Mouse (Mus musculus): ENCODE measurements around the gene Ide. TPM values are rescaled to one million over a fixed set of nuclear protein-coding genes. Genes with fewer than 3 reads are reported as not detected.

Ide gene
- polyA plus RNA-seq, 1 experiment, result 13.4 TPM

- no peak overlapping the region for H3ac ChIP-seq (ENCODE audit: control insufficient read depth, insufficient read length, low read depth)
- no peak overlapping the region for H3K4me3 ChIP-seq (ENCODE audit: insufficient read depth, poor library complexity, severe bottlenecking)
Observed at GRCm38 (mm10) chr19:37335392-37335791, 2.3 kb downstream of the Ide start.

GRCm38 (mm10) chr19:37333357-37333756 is 4.3 kb downstream of the Ide start:
- Histone ChIP-seq H3K36me3 (ENCODE audit: control insufficient read depth, insufficient read depth) (peaks cover 27% of the 10 kb centered on the region), H3ac (ENCODE audit: control insufficient read depth, insufficient read length, low read depth) (no peak overlapping the region), H3K4me3 (ENCODE audit: insufficient read depth, poor library complexity, severe bottlenecking) (no peak overlapping the region), H3K79me2 (ENCODE audit: control insufficient read depth, insufficient read depth) (peaks cover 59% of the 10 kb centered on the region), H3K79me3 (ENCODE audit: low read depth) (peaks cover 12% of the 10 kb centered on the region), H3K27me3 (ENCODE audit: control insufficient read depth, insufficient read depth, insufficient read length) (no peaks in the 10 kb centered on the region)
- TF ChIP-seq CTCF (IDR thresholded peaks at IDR 0.05; ENCODE audit: control insufficient read depth, insufficient read depth, insufficient read length) (no peak), MAX (IDR thresholded peaks at IDR 0.05) (no peak), MYOD1 (IDR thresholded peaks at IDR 0.05; ENCODE audit: control insufficient read depth, insufficient read length, low read depth) (no peak), MYOG (IDR thresholded peaks at IDR 0.05; ENCODE audit: control insufficient read depth, extremely low read depth, insufficient read length) (no peak), CEBPB (IDR thresholded peaks at IDR 0.05; ENCODE audit: low read depth) (no peak)

More at GRCm38 (mm10) chr19:37335392-37335791, 2.3 kb downstream of the Ide start:
- peaks cover 17% of the 10 kb centered on the region for H3K79me3 ChIP-seq (ENCODE audit: low read depth)
- peaks cover 9% of the 10 kb centered on the region for H3K36me3 ChIP-seq (ENCODE audit: control insufficient read depth, insufficient read depth)
- H3K27me3 ChIP-seq (ENCODE audit: control insufficient read depth, insufficient read depth, insufficient read length), result no peaks in the 10 kb centered on the region
- TF ChIP-seq MAX (IDR thresholded peaks at IDR 0.05), result no peak
- no peak for TF ChIP-seq CTCF (IDR thresholded peaks at IDR 0.05; ENCODE audit: control insufficient read depth, insufficient read depth, insufficient read length)
- TF ChIP-seq MYOG (IDR thresholded peaks at IDR 0.05; ENCODE audit: control insufficient read depth, extremely low read depth, insufficient read length), result no peak
- no peak for TF ChIP-seq CEBPB (IDR thresholded peaks at IDR 0.05; ENCODE audit: low read depth)
- TF ChIP-seq MYOD1 (IDR thresholded peaks at IDR 0.05; ENCODE audit: control insufficient read depth, insufficient read length, low read depth), result no peak
- no peak for TF ChIP-seq FOSL1 (IDR thresholded peaks at IDR 0.05; ENCODE audit: insufficient read depth, low read length, poor library complexity, severe bottlenecking)
- no peak for TF ChIP-seq USF1 (IDR thresholded peaks at IDR 0.05; ENCODE audit: low read depth)
- peaks cover 77% of the 10 kb centered on the region for H3K79me2 ChIP-seq (ENCODE audit: control insufficient read depth, insufficient read depth)

- Histone ChIP-seq H3K4me3 (ENCODE audit: insufficient read depth, poor library complexity, severe bottlenecking) (no peak overlapping the region), H3ac (ENCODE audit: control insufficient read depth, insufficient read length, low read depth) (no peak overlapping the region), H3K79me2 (ENCODE audit: control insufficient read depth, insufficient read depth) (peaks cover 53% of the 10 kb centered on the region), H3K36me3 (ENCODE audit: control insufficient read depth, insufficient read depth) (peaks cover 28% of the 10 kb centered on the region), H3K27me3 (ENCODE audit: control insufficient read depth, insufficient read depth, insufficient read length) (no peaks in the 10 kb centered on the region), H3K79me3 (ENCODE audit: low read depth) (peaks cover 7% of the 10 kb centered on the region)
- TF ChIP-seq MYOD1 (IDR thresholded peaks at IDR 0.05; ENCODE audit: control insufficient read depth, insufficient read length, low read depth) (no peak), USF1 (IDR thresholded peaks at IDR 0.05; ENCODE audit: low read depth) (no peak), MYOG (IDR thresholded peaks at IDR 0.05; ENCODE audit: control insufficient read depth, extremely low read depth, insufficient read length) (no peak), MAX (IDR thresholded peaks at IDR 0.05) (no peak), CTCF (IDR thresholded peaks at IDR 0.05; ENCODE audit: control insufficient read depth, insufficient read depth, insufficient read length) (no peak), CEBPB (IDR thresholded peaks at IDR 0.05; ENCODE audit: low read depth) (no peak), FOSL1 (IDR thresholded peaks at IDR 0.05; ENCODE audit: insufficient read depth, low read length, poor library complexity, severe bottlenecking) (no peak)
Observed at GRCm38 (mm10) chr19:37332726-37333125, 4.9 kb downstream of the Ide start.

GRCm38 (mm10) chr19:37327216-37327615 is 10.4 kb downstream of the Ide start:
- Histone ChIP-seq H3K36me3 (ENCODE audit: control insufficient read depth, insufficient read depth) (peaks cover 41% of the 10 kb centered on the region), H3K4me3 (ENCODE audit: insufficient read depth, poor library complexity, severe bottlenecking) (no peak overlapping the region), H3K27me3 (ENCODE audit: control insufficient read depth, insufficient read depth, insufficient read length) (no peaks in the 10 kb centered on the region), H3ac (ENCODE audit: control insufficient read depth, insufficient read length, low read depth) (no peak overlapping the region), H3K79me3 (ENCODE audit: low read depth) (no peaks in the 10 kb centered on the region), H3K79me2 (ENCODE audit: control insufficient read depth, insufficient read depth) (no peaks in the 10 kb centered on the region)
- TF ChIP-seq FOSL1 (IDR thresholded peaks at IDR 0.05; ENCODE audit: insufficient read depth, low read length, poor library complexity, severe bottlenecking), result no peak
- no peak for TF ChIP-seq USF1 (IDR thresholded peaks at IDR 0.05; ENCODE audit: low read depth)
- no peak for TF ChIP-seq MYOG (IDR thresholded peaks at IDR 0.05; ENCODE audit: control insufficient read depth, extremely low read depth, insufficient read length)
- no peak for TF ChIP-seq CEBPB (IDR thresholded peaks at IDR 0.05; ENCODE audit: low read depth)
- TF ChIP-seq CTCF (IDR thresholded peaks at IDR 0.05; ENCODE audit: control insufficient read depth, insufficient read depth, insufficient read length), result no peak
- TF ChIP-seq MYOD1 (IDR thresholded peaks at IDR 0.05; ENCODE audit: control insufficient read depth, insufficient read length, low read depth), result no peak
- no peak for TF ChIP-seq MAX (IDR thresholded peaks at IDR 0.05)

- no peaks in the 10 kb centered on the region for H3K27me3 ChIP-seq (ENCODE audit: control insufficient read depth, insufficient read depth, insufficient read length)
- no peaks in the 10 kb centered on the region for H3K79me3 ChIP-seq (ENCODE audit: low read depth)
- no peaks in the 10 kb centered on the region for H3K79me2 ChIP-seq (ENCODE audit: control insufficient read depth, insufficient read depth)
- H3K4me3 ChIP-seq (ENCODE audit: insufficient read depth, poor library complexity, severe bottlenecking), result no peak overlapping the region
- H3ac ChIP-seq (ENCODE audit: control insufficient read depth, insufficient read length, low read depth), result no peak overlapping the region
- TF ChIP-seq CEBPB (IDR thresholded peaks at IDR 0.05; ENCODE audit: low read depth) (no peak), USF1 (IDR thresholded peaks at IDR 0.05; ENCODE audit: low read depth) (no peak), MYOD1 (IDR thresholded peaks at IDR 0.05; ENCODE audit: control insufficient read depth, insufficient read length, low read depth) (no peak), CTCF (IDR thresholded peaks at IDR 0.05; ENCODE audit: control insufficient read depth, insufficient read depth, insufficient read length) (no peak), MYOG (IDR thresholded peaks at IDR 0.05; ENCODE audit: control insufficient read depth, extremely low read depth, insufficient read length) (no peak), FOSL1 (IDR thresholded peaks at IDR 0.05; ENCODE audit: insufficient read depth, low read length, poor library complexity, severe bottlenecking) (no peak), MAX (IDR thresholded peaks at IDR 0.05) (no peak)
- H3K36me3 ChIP-seq (ENCODE audit: control insufficient read depth, insufficient read depth), result peaks cover 41% of the 10 kb centered on the region
Observed at GRCm38 (mm10) chr19:37323566-37323965, 14.1 kb downstream of the Ide start.

Data from C2C12 (cell line).